Mouse (Mus musculus): ENCODE data around the gene Pard3. TPM values are rescaled to one million over a fixed set of nuclear protein-coding genes. Genes with fewer than 3 reads are reported as not detected.
A peak's percentile ranks its signal among the peaks of the same experiment; 100 is the strongest.

Gene Pard3
- total RNA-seq, 2 experiments from 2014 or later = not detected

DNA sequence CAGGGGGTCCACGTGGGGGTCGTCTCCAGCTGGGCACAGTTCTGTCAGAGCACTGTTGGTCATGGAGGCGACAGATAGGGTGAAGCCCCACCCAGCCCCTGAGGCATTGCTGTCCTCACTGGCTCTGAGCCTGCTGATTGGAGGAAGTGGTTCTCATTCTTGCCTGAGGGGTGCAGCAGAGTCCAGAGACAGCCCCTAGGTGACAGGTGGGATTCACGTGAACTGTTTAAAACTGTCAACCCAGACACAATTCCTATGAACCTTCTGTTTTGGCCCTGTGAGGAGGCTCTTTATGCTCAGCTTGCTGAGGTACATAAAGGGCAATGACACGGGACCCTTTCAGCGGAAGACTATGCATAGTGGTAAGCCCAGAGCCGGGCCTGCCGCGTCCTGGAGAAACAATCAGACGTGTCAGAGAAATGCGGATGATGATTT lies 488.5 kb downstream of the Pard3 start:
- ATAC-seq (replicated peaks; ENCODE audit: low FRiP score, low TSS enrichment, poor library complexity, severe bottlenecking) = peak; percentile 94

DNA sequence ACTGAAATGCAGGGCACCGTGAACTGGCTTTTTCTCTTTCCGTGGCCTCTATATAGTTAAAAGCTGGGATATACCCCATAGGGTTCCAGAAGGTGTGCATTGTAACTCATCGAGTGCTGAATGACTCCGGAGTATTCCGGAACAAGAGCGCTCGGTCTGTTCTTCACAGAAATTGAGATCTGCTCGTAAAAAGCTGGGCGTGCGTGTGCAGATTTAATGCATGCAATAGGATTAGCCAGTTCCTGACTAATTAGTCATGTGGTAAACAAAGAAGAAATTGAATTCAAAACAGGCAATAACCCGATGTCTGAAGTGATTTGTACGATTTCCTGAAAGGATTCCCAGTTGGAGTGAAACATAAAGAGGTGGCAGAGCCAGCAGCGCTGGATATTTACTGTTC lies 489.1 kb downstream of the Pard3 start:
- ATAC-seq (replicated peaks; ENCODE audit: low FRiP score, low TSS enrichment, poor library complexity, severe bottlenecking) = no peak

DNA sequence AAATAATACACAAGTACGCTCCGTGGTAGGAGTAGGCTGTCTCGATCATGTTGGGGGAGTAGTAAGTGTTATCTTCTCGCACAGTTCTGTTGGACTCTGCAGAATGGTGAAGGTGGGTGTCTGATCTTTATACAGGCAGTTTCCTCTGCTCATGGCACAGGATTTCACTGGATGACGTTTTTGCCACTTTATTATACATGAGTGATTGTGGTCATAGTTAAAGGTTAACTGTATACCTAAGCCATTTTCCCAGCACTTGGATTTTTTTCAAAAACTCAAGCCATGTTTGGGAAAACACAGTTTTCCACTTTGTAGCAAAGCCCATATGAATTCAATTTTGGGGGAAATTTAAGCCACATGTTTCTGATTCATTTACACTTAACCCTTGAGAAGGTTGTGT lies 489.9 kb downstream of the Pard3 start:
- peak; percentile 51 for ATAC-seq (replicated peaks; ENCODE audit: low FRiP score, low TSS enrichment, poor library complexity, severe bottlenecking)

DNA sequence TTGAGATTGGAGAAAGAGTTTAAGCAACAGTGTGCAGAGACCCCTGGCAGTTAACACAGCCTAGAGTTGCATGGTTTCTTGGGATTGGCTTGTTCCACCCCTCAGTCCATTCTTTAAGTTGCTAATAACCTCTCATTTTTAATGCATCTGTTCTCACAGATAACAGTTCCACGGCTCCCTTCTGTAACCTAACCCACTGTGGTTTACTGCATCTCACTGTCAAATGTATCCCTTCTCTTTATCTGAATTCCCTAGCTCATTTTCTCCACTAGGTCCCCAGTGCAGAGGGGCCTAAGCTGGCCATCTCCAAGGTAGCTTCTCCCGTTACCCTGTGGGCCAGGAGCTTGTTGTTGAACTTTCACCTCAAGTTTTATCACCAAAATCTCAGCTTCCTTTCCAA lies 492.1 kb downstream of the Pard3 start:
- ATAC-seq (replicated peaks; ENCODE audit: low FRiP score, low TSS enrichment, poor library complexity, severe bottlenecking) = peak; percentile 44

DNA sequence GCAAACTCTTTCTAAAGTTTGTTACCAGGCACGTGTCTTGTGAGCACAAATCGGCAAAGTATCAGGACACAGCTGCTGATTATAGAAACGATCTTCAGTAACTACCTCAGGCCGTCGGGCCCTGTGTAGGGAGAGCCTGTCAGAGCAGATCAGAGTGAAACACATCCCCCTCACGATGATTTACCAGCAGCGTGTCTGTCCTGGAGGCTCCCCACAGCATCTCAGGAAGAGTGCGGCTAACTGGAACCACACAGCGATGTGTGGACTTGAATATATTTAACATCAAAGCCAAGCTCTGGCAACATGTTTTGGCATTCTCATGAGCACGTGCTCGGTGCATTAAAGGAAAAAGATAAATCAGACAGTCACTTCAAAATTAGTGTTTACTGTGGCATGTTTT lies 493.3 kb downstream of the Pard3 start:
- ATAC-seq (replicated peaks; ENCODE audit: low FRiP score, low TSS enrichment, poor library complexity, severe bottlenecking) = no peak

DNA sequence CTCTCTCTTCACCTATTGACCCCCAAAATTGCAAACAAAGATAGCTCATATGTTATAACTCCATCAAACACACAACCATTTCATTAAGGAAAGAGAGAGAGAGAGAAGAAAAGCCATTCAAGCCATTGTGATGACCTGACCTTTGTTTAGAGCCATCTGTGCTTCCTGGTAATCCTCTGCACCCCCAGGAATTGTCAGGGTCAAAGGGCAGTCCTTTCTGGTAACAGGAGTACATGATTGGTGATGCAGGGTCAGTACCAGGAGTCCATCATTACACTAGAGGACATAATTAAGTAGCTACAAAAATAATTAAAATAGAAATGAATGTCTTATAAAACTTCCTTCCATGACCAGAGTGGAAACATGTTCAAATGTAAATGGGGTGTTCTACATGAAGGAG lies 493.9 kb downstream of the Pard3 start:
- ATAC-seq (replicated peaks; ENCODE audit: low FRiP score, low TSS enrichment, poor library complexity, severe bottlenecking) = no peak

DNA sequence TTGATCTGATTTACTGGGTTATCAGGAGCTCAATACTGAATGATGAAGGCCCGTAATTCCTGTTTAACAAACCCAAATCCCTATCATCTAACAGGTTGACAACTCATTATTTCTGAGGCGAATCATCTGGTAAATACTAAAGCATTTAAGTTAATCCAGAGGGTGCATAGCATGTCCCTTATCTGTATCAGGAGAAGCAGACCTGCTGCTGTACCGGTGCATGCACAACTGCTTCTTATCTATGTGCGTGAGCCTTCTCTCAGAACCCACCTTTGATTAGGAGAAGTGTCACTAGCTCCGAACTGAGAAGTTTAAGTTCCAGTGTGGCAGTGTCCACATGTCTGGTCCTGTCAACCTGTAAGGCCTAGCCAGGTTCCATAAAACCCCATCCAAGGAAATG lies 499.9 kb downstream of the Pard3 start:
- peak; percentile 89 for ATAC-seq (replicated peaks; ENCODE audit: low FRiP score, low TSS enrichment, poor library complexity, severe bottlenecking)

DNA sequence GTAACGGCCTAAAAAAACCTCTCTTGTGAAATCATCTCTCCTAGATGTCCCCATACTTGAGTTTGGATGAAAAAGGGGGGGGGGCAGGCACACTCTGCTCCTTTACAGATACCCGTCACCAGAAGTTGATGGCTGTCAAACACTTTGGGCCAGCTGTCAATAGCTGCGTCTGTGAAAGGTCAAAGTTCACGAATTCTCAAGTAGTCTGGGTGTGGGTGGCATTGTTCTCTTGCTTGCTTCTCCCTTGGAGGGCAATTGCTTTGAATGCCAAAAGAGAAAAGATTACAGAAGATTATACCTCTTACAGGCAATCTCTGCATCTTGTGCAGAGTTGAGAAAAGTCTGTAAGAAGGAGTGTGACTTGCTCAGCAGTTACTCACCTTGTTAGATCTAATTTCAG lies 500.7 kb downstream of the Pard3 start:
- ATAC-seq (replicated peaks; ENCODE audit: low FRiP score, low TSS enrichment, poor library complexity, severe bottlenecking) = no peak

DNA sequence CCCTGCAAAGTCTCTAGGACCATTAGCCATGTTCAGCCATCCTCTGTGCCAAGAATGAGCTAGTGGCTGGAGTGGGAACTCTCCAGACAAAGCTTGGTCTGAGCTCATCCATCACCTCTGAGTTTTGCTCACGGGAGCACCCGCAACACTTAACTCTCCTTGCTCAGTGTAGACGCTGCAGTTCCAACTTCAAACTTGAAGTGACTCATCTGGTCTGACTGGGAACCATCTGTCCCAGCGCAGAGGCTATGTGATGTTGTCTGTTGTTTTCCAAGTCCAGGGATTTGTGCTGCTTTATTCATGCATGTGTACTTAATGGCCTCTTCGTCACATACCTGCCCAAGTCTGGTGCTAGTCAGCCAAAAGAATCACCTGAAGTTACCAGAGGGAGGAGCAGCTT lies 505.5 kb downstream of the Pard3 start:
- ATAC-seq (replicated peaks; ENCODE audit: low FRiP score, low TSS enrichment, poor library complexity, severe bottlenecking) = 0 out of 2 replicates have a peak, but pooled peaks have one; percentile 7

DNA sequence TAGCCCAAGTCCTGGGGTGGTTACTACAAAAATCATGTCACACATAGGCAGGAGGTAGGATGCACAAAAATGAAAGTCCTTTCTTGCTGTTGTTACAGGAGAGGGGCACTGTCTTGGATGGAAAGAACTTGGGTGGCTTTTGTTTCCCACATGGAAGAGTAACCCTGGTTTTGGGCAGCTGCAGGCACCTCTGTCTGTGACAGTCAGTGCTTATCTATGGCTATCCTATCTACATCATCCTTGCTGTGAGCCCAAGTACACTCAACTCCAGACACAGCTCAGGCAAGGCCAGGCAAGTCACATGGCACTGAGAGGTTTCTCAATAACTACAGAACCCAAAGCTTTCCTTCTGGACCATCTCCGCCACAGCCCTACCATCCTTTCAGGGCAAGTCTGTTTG lies 506.8 kb downstream of the Pard3 start:
- peak; percentile 65 for ATAC-seq (replicated peaks; ENCODE audit: low FRiP score, low TSS enrichment, poor library complexity, severe bottlenecking)

DNA sequence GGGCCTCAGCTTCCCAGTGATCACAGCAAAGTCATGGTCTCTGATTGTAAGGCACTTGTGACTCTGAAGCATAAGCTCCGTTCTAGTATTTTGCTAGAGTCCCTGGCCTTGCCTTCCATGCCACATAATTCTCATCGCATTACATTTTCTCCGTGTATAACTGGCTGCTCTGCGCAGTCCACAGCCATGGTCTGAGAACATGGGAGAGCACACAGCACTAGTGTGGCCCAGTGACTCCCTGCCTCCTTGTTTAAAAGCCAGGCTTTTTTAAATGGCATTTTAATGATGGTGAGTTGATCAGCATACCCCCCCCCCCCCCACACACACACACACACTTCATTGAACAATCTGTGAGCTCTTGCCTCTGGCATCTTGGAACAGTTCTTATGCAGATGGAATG lies 508.8 kb downstream of the Pard3 start:
- no peak for ATAC-seq (replicated peaks; ENCODE audit: low FRiP score, low TSS enrichment, poor library complexity, severe bottlenecking)

DNA sequence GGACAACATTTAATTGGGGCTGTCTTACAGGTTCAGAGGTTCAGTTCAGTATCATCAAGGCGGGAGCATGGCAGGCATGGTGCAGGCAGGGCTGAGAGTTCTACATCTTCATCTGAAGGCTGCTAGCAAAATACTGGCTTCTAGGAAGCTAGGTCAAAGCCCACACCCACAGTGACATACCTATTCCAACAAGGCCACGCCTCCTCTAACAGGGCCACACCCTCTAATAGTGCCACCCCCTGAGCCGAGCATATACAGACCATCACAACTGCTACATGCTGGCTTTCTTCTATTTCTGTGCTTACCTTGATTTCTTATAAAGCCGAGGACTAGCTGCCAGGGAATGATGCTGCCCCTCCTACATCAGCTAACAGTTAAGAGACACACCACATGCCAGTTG lies 513.0 kb downstream of the Pard3 start:
- no peak for ATAC-seq (replicated peaks; ENCODE audit: low FRiP score, low TSS enrichment, poor library complexity, severe bottlenecking)

DNA sequence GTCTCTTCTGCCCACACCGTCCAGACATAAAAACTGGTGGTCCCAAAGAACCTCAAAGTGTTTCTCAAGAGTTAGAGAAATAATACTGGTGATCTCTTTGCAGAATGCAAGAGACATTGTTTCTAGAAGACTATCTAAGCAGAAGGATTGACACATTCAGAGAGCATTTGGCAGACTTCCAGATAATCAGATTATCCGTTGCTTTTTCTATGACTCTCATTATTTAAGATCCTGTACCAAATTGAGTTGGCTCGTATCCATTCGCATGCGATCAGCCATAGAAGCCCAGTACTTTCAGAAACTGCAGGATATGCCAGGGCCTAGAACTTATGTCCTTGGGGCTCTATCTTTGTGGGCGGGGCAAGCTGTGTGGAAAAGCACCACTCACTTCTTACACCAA lies 514.0 kb downstream of the Pard3 start:
- peak; percentile 69 for ATAC-seq (replicated peaks; ENCODE audit: low FRiP score, low TSS enrichment, poor library complexity, severe bottlenecking)

DNA sequence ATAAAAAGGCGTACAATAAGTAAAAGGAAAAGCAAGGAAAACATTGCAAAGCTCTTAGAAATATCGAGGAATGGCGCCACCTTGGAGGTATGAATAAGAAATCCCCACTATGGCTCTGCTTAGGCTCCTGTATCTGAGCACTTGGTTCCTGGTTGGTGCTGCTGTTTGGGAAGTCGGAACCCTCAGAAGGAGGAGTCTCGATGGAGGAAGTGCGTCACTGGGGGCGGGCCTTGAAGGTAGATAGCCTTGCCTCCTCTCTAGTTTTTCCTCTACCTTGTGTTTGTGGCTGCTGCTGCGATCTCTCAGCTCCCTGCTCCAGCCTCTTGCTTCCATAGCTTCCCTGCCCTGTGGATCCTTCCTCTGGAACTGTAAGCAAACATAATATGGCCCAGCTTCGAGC lies 515.7 kb downstream of the Pard3 start:
- ATAC-seq (replicated peaks; ENCODE audit: low FRiP score, low TSS enrichment, poor library complexity, severe bottlenecking) = no peak

DNA sequence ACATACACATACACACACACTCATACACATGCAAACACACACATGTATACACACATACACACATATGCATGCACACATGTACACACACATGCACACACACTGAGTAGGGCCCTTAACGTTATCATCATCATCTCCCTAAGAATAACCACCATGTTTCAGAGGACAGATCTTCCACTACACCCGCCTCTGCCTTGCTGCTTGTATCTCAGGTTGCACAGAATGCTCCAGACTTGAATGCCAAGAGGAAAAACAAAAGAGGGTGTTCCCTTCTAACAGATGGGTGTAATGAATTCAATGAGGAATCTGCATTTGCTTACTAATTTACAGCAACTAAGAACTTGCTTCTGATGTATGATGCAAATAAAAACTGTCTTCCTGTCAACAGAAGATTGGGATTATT lies 519.7 kb downstream of the Pard3 start:
- no peak for ATAC-seq (replicated peaks; ENCODE audit: low FRiP score, low TSS enrichment, poor library complexity, severe bottlenecking)

DNA sequence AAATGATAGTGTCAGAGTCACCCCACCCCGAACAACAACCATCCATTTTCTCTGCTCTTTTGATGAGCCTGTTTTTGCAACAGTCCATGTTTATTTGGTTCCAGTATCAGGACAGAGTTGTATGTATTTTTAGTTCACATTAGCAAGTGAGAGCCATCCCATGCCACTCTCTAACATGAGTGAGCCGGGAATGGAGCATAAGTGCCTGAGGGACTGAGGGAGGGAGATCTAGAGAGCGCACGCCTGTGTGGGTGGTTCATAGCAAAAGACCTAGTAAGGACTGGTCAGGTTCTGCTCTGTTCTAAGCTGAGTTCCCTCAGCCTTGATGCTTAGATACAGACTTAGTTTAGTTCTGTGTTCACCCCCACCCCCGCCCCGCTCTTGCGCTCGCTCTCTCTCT lies 521.9 kb downstream of the Pard3 start:
- ATAC-seq (replicated peaks; ENCODE audit: low FRiP score, low TSS enrichment, poor library complexity, severe bottlenecking) = no peak

DNA sequence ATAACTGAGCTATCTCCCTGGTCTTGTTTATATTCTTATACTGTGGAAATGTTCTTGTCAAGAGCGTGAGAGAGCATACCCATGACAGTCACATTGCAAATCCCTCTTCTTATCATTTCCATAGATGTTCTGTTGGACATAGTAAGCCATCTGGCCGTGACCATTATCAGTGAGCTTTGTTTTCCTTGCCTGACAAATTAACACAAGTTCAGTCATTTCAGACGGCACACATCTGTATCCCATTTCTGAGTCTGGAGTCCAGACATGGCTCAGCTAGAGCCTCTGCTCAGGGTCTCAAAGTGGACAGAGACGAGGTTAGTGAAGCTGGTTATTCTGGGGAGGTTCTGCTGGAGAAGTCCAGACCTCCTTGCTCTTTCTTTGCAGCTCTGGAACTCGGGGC lies 523.0 kb downstream of the Pard3 start:
- no peak for ATAC-seq (replicated peaks; ENCODE audit: low FRiP score, low TSS enrichment, poor library complexity, severe bottlenecking)

DNA sequence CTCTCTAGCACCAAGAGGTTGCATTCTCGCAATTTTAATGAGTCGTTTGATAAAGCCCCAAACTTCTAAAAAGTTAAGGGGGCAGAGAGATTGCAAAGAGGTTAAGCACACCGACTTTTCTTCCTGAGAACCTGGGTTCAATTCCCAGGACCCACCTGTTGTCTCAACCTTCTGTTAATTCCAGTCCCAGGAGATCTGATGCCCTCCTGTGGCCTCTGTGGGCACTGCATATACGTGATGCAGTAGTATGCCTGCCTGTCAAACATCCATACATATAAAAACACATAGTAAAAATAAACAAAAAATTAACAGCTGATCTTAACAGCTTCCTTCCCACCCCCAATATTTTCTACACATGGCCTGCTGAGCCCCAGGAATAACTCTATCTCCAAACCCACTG lies 524.6 kb downstream of the Pard3 start:
- peak; percentile 88 for ATAC-seq (replicated peaks; ENCODE audit: low FRiP score, low TSS enrichment, poor library complexity, severe bottlenecking)

DNA sequence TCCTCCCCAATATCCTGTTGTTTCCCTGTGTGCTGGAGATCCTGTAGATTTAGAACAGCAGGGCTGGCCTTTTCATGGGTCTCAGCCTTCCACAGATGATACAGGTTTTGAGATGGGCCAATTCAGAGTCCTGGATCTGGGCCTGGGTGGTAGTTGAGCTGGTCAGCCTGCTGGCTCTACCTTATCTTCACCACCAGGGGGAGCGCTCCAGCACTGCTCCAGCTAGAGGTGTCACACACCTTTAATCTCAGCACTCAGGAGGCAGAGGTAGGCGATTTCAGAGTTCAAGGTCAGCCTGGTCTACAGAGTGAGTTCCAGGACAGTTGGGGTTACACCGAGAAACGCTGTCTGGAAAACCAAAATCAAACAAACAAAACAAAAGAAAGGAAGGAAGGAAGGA lies 525.6 kb downstream of the Pard3 start:
- ATAC-seq (replicated peaks; ENCODE audit: low FRiP score, low TSS enrichment, poor library complexity, severe bottlenecking) = peak; percentile 74

DNA sequence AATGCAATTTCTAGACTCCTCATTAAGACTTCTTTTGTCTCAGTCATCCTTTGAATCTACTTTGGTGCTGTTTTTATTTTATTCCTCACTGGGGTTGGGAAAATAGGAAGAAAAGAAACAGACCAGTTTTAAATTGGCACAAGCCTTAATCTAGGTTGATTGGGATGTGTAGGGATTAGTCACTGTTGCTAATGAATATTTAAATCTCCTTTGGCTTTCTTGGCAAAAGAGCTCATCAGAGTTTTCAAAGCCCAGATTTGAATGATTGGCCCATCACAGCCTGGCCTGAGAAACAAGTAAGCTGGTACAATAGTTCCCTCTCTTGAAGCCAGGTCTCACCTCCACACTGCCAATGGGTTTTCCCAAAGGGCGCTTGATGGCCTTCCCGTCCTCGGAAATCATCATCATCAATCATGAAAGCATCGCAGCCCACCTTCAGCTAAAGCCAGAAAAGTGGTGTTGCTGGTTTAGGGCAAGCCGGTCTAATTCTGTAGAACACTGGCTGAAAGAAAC lies 527.0 kb downstream of the Pard3 start:
- ATAC-seq (replicated peaks; ENCODE audit: low FRiP score, low TSS enrichment, poor library complexity, severe bottlenecking) = no peak

DNA sequence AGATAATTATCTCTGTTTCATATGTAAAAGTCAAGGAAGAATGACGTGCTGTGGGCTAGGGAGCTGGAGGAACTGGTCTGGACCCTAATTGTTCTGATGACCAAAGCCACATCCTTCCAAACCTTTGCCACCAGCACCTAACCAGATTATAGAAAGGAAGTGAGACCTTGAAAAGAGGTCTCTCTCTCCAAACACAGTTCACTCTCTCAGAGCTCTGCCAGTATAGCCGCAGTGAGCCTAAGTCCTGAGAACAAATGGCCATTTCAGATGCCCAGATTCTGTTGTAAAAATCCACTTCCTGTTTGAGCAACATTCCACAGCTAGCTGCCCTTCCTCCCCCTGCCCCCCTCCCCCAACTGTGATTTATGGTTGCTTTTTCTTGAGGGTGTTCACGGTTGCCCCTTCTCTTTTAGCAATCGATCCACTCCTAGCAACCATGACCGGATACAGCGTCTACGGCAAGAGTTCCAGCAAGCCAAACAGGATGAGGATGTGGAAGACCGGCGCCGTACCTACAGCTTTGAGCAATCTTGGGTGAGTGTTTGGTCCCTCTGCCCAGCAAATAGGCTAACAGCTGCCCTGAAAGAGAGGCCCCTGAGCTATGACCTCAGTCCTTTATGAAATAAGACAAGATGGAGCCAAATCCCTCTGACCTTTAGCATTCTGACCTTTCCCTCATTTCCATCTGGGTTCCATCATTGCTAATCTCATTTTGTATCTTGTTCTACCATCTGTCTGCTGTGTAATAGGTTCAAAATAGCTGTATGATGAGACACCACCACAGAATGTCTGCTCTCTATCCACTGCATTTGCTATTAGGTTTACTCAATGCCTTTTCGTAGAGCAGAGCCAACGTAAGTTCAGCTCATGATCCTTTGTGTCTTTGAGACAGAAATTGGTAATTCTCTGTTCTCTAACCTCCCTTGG lies 529.2 kb downstream of the Pard3 start:
- no peak for ATAC-seq (replicated peaks; ENCODE audit: low FRiP score, low TSS enrichment, poor library complexity, severe bottlenecking)

Measured in megakaryocyte-erythroid progenitor cell, adult 5-6 weeks (primary cell).